Mouse (Mus musculus) ovary, adult 2 months (tissue): ENCODE results near the gene Trmt1l. TPM values are rescaled to one million over a fixed set of nuclear protein-coding genes. Genes with fewer than 3 reads are reported as not detected.

Source experiments
- polyA plus RNA-seq: library from polyadenylated mRNA; depleted of rRNA; stranded (reverse); fragments of >200 nt; gene quantifications from 2 replicates; pipeline ENCODE4 v1.2.3, GENCODE M21; 2012; rRNA removed

Gene Trmt1l
- 17.9 and 18.7 TPM in 2 replicates for polyA plus RNA-seq

GRCm38 (mm10) chr1:151428263-151429221, at the start of gene Trmt1l, which contains the start of gene Swt1:
Trmt1l (plus strand) TSS chr1:151428542.
Swt1 (minus strand) TSS chr1:151428455.

DNA sequence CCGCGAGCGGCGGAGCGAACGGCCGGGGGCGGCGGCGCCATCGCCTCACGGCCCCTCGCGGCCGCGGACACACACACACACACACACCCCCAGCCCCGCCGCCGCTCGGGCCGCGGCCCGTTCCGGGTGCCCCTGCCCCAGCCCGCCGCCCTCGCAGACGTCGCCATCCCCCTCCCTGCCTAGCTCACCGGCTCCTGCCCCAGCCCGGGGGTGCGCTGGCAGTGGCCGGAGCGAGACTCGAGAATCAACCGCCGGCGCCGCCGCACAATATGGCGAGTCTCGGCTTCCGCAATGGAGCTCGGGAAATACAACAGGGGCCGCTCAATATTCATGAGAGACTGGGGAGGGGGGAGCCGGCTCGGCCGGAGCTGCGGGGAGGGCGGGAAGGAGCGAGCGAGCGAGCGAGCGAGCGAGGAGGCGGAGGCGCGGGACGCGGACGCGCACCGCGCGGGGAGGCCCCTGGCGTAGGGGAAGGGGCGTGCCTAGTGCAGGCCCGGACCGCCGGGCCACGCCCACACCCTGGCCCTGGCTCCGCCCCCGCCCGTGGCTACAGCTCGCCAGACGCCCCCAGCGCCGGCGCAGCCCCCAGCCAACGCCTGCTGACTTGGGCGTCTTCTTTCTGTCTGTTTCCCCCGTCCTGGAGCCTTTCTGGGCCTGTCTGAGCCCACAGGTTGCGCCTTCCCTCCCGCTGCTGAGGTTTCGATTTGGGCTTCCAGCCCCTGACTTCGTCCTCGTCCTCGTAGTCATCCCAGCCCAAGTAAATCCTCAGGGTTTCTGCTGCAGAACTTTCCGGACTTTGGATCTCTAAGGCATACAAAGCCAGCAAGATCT, 72.4 kb downstream of the Trmt1l start, which contains the start of gene Rnf2:
Gene Rnf2, minus strand, starts transcription at position 425 of the 831 bp plus-strand sequence.

Other genes starting within 250 kb of the Trmt1l start
- gene Gm47985, start 246.0 kb upstream of the Trmt1l start, polyA plus RNA-seq: not detected in 2 replicates
- gene Gm8947, start 236.2 kb upstream of the Trmt1l start, polyA plus RNA-seq: not detected in 2 replicates
- gene Gm47995, start 230.1 kb upstream of the Trmt1l start, polyA plus RNA-seq: not detected in 2 replicates
- gene 3110040M04Rik, start 224.4 kb upstream of the Trmt1l start, polyA plus RNA-seq: not detected in 2 replicates
- gene Gm47996, start 218.4 kb upstream of the Trmt1l start, polyA plus RNA-seq: 0.37 and 0.69 TPM in 2 replicates
- 80.2 and 98.5 TPM in 2 replicates for gene Ivns1abp, start 84.1 kb upstream of the Trmt1l start, polyA plus RNA-seq
- gene Swt1, start 87 bp upstream of the Trmt1l start, polyA plus RNA-seq: 2.7 and 4.9 TPM in 2 replicates
- gene Rnf2, start 72.4 kb downstream of the Trmt1l start, polyA plus RNA-seq: 22.4 and 32.0 TPM in 2 replicates
- gene Fam129a, start 142.6 kb downstream of the Trmt1l start, polyA plus RNA-seq: 14.0 and 14.1 TPM in 2 replicates